Mouse (Mus musculus) brain, adult 10 weeks (tissue): ENCODE data around the gene Spert. TPM values are rescaled to one million over a fixed set of nuclear protein-coding genes. Genes with fewer than 3 reads are reported as not detected.

Source experiments
- polyA plus RNA-seq: library from polyadenylated mRNA; stranded (reverse); fragments of 350-450 nt; fragmentation: Illumina TruSeq; extraction: RNeasy Lipid Tissue Mini Kit (QIAGEN cat#74804); gene quantifications from one replicate; pipeline ENCODE4 v1.2.3, GENCODE M21; 2015; ENCODE audit warnings: low read depth, low replicate concordance

Gene Spert
- polyA plus RNA-seq, result not detected

DNA sequence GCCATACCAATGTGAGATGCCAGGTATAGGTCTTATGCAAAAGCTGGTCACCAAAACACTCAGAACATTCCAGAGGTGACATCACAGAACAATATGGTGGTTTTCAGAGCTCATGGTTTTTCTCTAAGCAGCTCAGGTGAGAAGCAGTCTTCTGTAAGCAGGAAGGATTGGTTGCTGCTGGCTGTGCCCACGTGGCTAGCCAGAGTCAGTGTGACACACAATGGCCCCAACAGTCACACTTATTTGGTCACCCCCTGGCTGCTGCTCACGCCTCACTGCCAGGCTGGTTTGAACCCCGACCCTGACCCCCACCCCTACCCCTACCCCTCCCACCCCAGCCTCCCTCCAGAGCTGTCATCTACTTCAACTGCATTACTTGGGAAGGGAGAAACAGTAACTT, at the start of gene Spert:
Spert (minus strand) TSS at position 139 of the 400 bp plus-strand sequence.

GRCm38 (mm10) chr14:75642080-75642479, 49.2 kb upstream of the Spert start, which contains the start of gene Erich6b:
Gene Erich6b, plus strand, starts transcription at chr14:75642259.

Other genes starting within 250 kb of the Spert start
- gene Siah3, start 137.1 kb downstream of the Spert start, polyA plus RNA-seq, result 5.9 TPM
- gene Erich6b, start 49.1 kb upstream of the Spert start, polyA plus RNA-seq, result not detected
- 20.5 TPM for gene Cog3, start 161.4 kb upstream of the Spert start, polyA plus RNA-seq
- gene Slc25a30, start 193.9 kb upstream of the Spert start, polyA plus RNA-seq, result 9.0 TPM